Mouse (Mus musculus) E14TG2a.4 (cell line): Measurements from ENCODE around the gene Ccnk.

Experiments
- CTCF ChIP-seq: conservative IDR thresholded peaks from 2 replicates; pipeline ENCODE4 v1.5.1; 2014; ENCODE audit warnings: low read length
- POU5F1 ChIP-seq: IDR thresholded peaks from 2 replicates; pipeline ENCODE4 v1.6.1; 2014; ENCODE audit warnings: low read length, borderline replicate concordance

GRCm38 (mm10) chr12:108193878-108194277, 14.5 kb downstream of the Ccnk start:
- TF ChIP-seq CTCF = no peak
- TF ChIP-seq POU5F1 = no peak
